Mouse (Mus musculus) hindbrain, embryonic 13.5 days (tissue): ENCODE measurements around the gene Samd4. TPM values are rescaled to one million over a fixed set of nuclear protein-coding genes. Genes with fewer than 3 reads are reported as not detected.

Source experiments
- microRNA-seq: library from miRNA; unstranded; fragments of <30 nt; microRNA quantifications from one replicate; pipeline ENCODE4, GENCODE M21; 2016
- polyA plus RNA-seq: library from polyadenylated mRNA; unstranded; fragments of >200 nt; fragmentation: Nextera tagmentation; extraction: Ambion mirVana; gene quantifications from 2 replicates; pipeline ENCODE4 v1.2.1, GENCODE M21; 2015

The Samd4 gene
- polyA plus RNA-seq, 1 experiment from 2014 or later: 3.6 TPM

Small RNA genes within 50 kb of the gene (microRNA-seq; reads per million reads assigned to microRNA genes)
- 4.2 reads per million, percentile 13 among the genes with 10 or more reads in this experiment for gene Mir378c

Other genes starting within 250 kb of the Samd4 start
- gene Cdkn3, start 122.3 kb upstream of the Samd4 start, polyA plus RNA-seq: 11.0 and 15.2 TPM in 2 replicates
- gene Cnih1, start 94.4 kb upstream of the Samd4 start, polyA plus RNA-seq: 190 and 199 TPM in 2 replicates
- gene Gmfb, start 60.6 kb upstream of the Samd4 start, polyA plus RNA-seq: 107 and 109 TPM in 2 replicates
- gene Cgrrf1, start 50.7 kb upstream of the Samd4 start, polyA plus RNA-seq: 19.5 and 23.4 TPM in 2 replicates